Mouse (Mus musculus) stomach, embryonic 15.5 days (tissue): Measurements from ENCODE around the gene Tnfrsf22. TPM values are rescaled to one million over a fixed set of nuclear protein-coding genes. Genes with fewer than 3 reads are reported as not detected.

Experiments used
- ATAC-seq: fragments of 200-750 bp; cut with Nextera tagmentation; 2 replicates; pipeline ENCODE4 v1.8.0; 2017; ENCODE audit warnings: low read depth, moderate number of reproducible peaks, moderate TSS enrichment; ENCODE audit not compliant: insufficient read depth, low FRiP score
- H3K27ac ChIP-seq: fragments of 300-500 bp; sonication (generic); 2 replicates; pipeline ENCODE4 v1.5.1; 2015; ENCODE audit warnings: mild to moderate bottlenecking, inconsistent platforms
- H3K27me3 ChIP-seq: fragments of 300-500 bp; sonication (generic); replicated peaks from 2 replicates; pipeline ENCODE4 v1.6.1; 2015; ENCODE audit warnings: inconsistent platforms
- H3K36me3 ChIP-seq: fragments of 300-500 bp; sonication (generic); 2 replicates; pipeline ENCODE4 v1.6.1; 2015; ENCODE audit warnings: inconsistent platforms
- H3K4me1 ChIP-seq: fragments of 300-500 bp; sonication (generic); 2 replicates; pipeline ENCODE4 v1.6.1; 2015; ENCODE audit warnings: inconsistent platforms
- H3K4me2 ChIP-seq: fragments of 300-500 bp; sonication (generic); 2 replicates; pipeline ENCODE4 v1.6.1; 2015; ENCODE audit warnings: mild to moderate bottlenecking, inconsistent platforms
- H3K4me3 ChIP-seq: fragments of 300-500 bp; sonication (generic); replicated peaks from 2 replicates; pipeline ENCODE4 v1.5.1; 2015; ENCODE audit warnings: inconsistent platforms
- H3K9ac ChIP-seq: fragments of 300-500 bp; sonication (generic); 2 replicates; pipeline ENCODE4 v1.6.1; 2015; ENCODE audit warnings: inconsistent platforms
- H3K9me3 ChIP-seq: fragments of 300-500 bp; sonication (generic); 2 replicates; pipeline ENCODE4 v1.6.1; 2016; ENCODE audit warnings: inconsistent platforms
- WGBS: fragments of 180-500 bp; shearing (Covaris S2); methylation state at CpG from one replicate; pipeline ENCODE4 v1.1.7; 2015; 5-methylcytosine and 5-hydroxymethylcytosine counted together
- polyA plus RNA-seq: library from polyadenylated mRNA; unstranded; fragments of >200 nt; fragmentation: Nextera tagmentation; extraction: Ambion mirVana; gene quantifications from 2 replicates; pipeline ENCODE4 v1.2.1, GENCODE M21; 2015

The Tnfrsf22 gene
- polyA plus RNA-seq, 1 experiment from 2014 or later: 5.7 TPM

DNA sequence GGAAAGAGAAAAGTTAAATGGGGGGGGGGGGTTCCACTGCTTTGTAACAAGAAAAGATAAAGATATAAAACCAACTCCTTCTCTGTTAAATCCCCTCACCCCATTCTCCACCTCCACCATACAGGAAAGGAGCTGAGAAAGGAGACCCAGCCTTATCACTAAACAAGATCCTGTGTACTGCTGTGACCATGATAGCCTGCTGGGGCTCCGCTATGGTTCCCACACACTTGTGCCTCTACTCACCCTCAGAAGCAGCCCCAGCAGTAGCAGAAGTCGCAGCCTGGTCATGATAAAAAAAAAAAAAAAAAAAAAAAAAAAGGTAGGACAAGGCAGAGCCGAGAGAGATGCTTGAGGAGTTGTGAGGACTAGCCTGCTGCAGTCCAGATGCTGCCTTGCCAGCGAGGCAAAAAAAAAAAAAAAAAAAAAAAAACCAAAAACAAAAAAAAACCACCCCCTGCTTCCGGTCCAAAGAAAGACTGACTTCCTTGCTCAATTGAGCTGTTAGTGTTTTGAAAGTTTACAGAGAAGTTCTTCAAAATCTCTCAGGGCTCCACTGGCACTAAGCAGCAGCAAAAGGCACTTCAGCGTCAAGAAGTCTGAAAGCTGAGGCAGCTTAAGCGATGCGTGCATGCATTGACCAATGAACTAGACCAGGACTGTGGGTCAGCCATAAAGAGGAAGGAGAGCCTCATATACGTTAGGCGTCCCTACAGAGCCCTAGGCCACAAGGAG, 21.7 kb downstream of the Tnfrsf22 start:
- Histone ChIP-seq H3K4me2 (no peak overlapping the region), H3K36me3 (no peaks in the 10 kb centered on the region), H3K9me3 (no peaks in the 10 kb centered on the region), H3K9ac (no peak overlapping the region), H3K27ac (no peak overlapping the region), H3K27me3 (no peaks in the 10 kb centered on the region), H3K4me3 (no peak overlapping the region), H3K4me1 (no peaks in the 10 kb centered on the region)
- 58% methylated on average over 10 of the region's 10 CpGs for WGBS
- no peak for ATAC-seq

DNA sequence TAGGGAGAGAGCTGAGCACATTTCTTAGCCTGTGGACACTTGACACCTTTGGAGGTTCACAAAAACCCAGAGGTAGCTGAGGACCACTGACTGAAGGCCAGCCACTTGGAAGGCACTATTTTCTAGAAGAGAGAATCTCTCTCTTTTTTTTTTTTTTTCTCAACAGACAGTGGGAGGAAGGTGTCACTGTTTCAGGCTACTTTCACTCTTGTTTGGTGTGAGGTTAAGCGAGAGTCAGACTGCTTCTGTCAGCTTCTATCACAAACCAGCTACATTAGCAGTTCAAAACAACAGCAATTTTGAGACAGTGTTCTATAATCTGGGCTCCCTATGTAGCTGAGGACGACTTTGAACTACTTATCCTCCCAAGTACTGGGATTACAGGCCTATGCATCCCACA, 23.3 kb downstream of the Tnfrsf22 start:
- H3K4me3 ChIP-seq: no peak overlapping the region
- H3K9me3 ChIP-seq: no peaks in the 10 kb centered on the region
- no peak for ATAC-seq
- no peaks in the 10 kb centered on the region for H3K36me3 ChIP-seq
- WGBS: 56% methylated on average over 2 of the region's 2 CpGs
- H3K9ac ChIP-seq: no peak overlapping the region
- H3K4me1 ChIP-seq: no peaks in the 10 kb centered on the region
- H3K27ac ChIP-seq: no peak overlapping the region
- no peak overlapping the region for H3K4me2 ChIP-seq
- H3K27me3 ChIP-seq: no peaks in the 10 kb centered on the region

DNA sequence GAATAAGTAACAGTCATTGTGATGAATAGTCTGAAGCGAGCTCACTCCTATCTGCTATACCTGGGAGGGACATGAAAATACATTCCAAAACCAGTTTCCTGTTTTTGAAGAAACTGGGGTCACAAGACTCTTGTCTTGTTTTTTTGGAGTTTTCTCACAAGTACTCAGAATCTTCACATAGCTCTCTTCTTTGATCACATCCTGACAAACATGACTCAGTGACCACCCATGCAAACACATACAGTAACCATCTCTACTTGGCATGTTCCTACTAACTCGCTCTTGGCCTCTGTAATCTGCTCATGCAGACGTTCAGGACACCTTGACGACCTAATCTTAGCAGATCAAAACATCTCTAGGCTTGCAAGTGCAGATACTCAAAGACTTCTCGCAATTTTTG, 24.3 kb downstream of the Tnfrsf22 start:
- no peaks in the 10 kb centered on the region for H3K4me1 ChIP-seq
- no peaks in the 10 kb centered on the region for H3K9me3 ChIP-seq
- WGBS: 61% methylated on average over 5 of the region's 5 CpGs
- no peak overlapping the region for H3K4me3 ChIP-seq
- no peak overlapping the region for H3K27ac ChIP-seq
- H3K4me2 ChIP-seq: no peak overlapping the region
- H3K27me3 ChIP-seq: no peaks in the 10 kb centered on the region
- ATAC-seq: no peak
- H3K36me3 ChIP-seq: no peaks in the 10 kb centered on the region
- H3K9ac ChIP-seq: no peak overlapping the region

DNA sequence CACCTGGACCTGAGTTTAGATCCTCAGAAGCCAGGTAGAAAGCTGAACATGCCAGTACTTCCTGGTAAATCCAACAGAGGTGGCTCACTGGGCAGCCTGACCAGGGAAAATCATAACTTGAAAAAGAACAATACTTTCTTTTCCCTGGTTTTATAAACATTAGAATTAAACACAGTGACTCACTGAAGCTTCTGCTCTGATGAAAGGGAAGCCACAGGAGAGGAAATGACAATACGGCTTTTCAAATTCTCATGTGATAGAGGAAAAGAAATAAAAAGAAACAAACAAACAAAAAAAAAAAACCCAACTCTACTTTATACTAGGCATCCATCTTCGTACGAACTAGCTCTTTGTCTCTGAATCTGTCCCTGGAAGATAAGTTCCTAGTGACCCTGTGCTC, 24.9 kb downstream of the Tnfrsf22 start:
- no peak overlapping the region for H3K27ac ChIP-seq
- H3K9me3 ChIP-seq: no peaks in the 10 kb centered on the region
- H3K4me2 ChIP-seq: no peak overlapping the region
- H3K27me3 ChIP-seq: no peaks in the 10 kb centered on the region
- no peaks in the 10 kb centered on the region for H3K36me3 ChIP-seq
- 68% methylated on average over 3 of the region's 3 CpGs for WGBS
- ATAC-seq: no peak
- no peak overlapping the region for H3K4me3 ChIP-seq
- no peak overlapping the region for H3K9ac ChIP-seq
- H3K4me1 ChIP-seq: no peaks in the 10 kb centered on the region

DNA sequence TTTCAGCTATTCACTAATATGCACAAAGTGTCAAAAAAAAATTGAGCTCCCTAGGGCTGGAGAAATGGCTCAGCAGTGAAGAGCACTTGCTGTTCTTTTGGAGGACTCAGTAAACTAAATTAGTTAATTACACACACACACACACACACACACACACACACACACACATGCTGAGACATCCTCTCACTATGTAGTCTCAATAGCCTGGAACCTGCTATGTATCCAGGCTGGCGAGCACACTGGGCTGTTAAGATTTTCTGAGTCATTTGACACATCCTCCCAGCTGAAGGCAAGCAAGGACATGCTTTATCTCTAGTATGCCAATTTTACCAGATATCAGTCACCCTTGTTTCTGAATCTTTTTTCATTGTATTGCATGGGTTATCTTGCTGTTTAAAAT, 28.5 kb downstream of the Tnfrsf22 start:
- Histone ChIP-seq H3K4me1 (no peaks in the 10 kb centered on the region), H3K27ac (no peak overlapping the region), H3K4me2 (no peak overlapping the region), H3K4me3 (no peak overlapping the region), H3K36me3 (no peaks in the 10 kb centered on the region), H3K9me3 (no peaks in the 10 kb centered on the region), H3K9ac (no peak overlapping the region), H3K27me3 (no peaks in the 10 kb centered on the region)
- WGBS: 48% methylated on average over 1 of the region's 1 CpGs
- ATAC-seq: no peak

DNA sequence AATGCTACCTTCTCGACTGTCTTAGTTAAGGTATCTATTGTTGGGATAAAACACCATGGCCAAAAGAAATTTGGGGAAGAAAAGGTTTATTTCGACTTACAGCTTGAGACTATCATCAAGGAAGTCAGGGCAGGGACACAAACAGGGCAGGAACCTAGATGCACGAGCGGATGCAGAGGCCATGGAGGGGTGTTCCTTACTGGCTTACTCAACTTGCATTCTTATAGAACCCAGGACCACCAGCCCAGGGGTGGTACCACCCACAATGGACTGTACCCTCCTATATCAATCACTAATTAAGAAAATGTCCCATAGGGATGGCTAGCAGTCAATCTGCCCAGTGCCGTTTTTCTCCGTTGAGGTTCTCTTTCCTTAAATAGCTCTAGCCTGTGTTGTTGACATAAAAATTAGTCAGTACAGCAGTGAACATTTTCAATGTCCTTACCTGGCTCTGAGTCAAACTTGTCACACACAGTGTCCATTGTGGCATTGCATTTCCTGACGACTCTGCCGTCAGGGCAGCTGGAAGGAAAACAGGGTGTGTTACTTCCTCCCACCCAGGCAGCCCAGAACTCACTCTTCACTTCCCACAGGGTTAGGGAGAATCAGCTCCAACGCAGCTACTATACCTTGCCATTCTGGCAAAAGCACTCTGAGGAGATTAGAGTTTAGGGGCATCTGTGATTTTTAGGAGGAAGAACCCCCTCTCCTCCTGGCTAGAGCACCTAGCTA, 34.9 kb downstream of the Tnfrsf22 start:
- Histone ChIP-seq H3K27me3 (no peaks in the 10 kb centered on the region), H3K9me3 (no peaks in the 10 kb centered on the region), H3K27ac (peak overlapping the region; percentile 65), H3K4me1 (0 out of 2 replicates have a peak, but pooled peaks cover 11% of the 10 kb centered on the region), H3K9ac (no peak overlapping the region), H3K36me3 (no peaks in the 10 kb centered on the region), H3K4me3 (no peak overlapping the region), H3K4me2 (no peak overlapping the region)
- 49% methylated on average over 9 of the region's 9 CpGs for WGBS
- ATAC-seq: peak; percentile 56; the same call in 1 of the 2 replicates

DNA sequence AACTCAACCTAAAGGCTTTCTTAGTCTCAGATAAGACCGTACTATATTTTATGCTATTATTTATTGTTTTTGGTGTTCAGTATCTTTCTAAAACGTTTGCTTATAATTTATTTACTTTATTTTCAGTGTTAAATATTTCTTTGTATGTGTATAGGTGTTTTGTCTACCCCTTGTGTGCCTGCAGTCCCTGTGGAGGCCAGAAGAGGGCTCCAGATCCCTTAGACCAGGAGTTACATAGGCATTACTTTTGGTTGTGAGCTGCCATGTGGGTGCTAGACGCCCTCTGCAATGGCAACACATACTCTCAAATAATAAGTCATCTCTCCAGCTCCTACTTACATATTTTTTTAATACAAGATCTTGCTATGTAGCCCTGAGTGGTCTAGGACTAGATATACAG, 37.2 kb downstream of the Tnfrsf22 start:
- Histone ChIP-seq H3K4me1 (0 out of 2 replicates have a peak, but pooled peaks cover 11% of the 10 kb centered on the region), H3K27me3 (no peaks in the 10 kb centered on the region), H3K4me2 (no peak overlapping the region), H3K9me3 (no peaks in the 10 kb centered on the region), H3K27ac (no peak overlapping the region), H3K9ac (no peak overlapping the region), H3K36me3 (no peaks in the 10 kb centered on the region), H3K4me3 (no peak overlapping the region)
- WGBS: 59% methylated on average over 3 of the region's 3 CpGs
- ATAC-seq: no peak

DNA sequence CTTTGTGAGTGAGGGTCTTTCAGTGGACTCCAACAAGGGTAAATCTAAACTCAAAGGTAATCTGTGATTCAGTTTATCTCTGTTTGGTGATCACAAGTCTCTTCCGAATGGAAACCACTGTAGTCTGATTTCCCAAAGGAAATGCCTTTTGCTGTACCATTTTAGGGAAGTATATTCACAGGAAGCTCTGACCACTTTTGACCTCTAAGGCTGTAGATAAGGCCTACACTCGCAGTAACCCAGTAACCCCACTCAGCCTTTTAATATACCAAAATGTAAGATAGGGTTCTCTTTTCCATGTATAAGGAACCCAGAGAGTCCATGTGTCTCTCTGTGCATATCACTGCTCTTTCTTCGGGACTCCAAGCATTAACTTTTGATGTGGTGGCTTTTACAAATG, 44.1 kb downstream of the Tnfrsf22 start:
- no peaks in the 10 kb centered on the region for H3K4me1 ChIP-seq
- H3K27ac ChIP-seq: no peak overlapping the region
- no peaks in the 10 kb centered on the region for H3K27me3 ChIP-seq
- H3K9ac ChIP-seq: no peak overlapping the region
- H3K36me3 ChIP-seq: no peaks in the 10 kb centered on the region
- no peak for ATAC-seq
- no peak overlapping the region for H3K4me3 ChIP-seq
- no peak overlapping the region for H3K4me2 ChIP-seq
- no peaks in the 10 kb centered on the region for H3K9me3 ChIP-seq
- WGBS: 82% methylated on average over 3 of the region's 3 CpGs

DNA sequence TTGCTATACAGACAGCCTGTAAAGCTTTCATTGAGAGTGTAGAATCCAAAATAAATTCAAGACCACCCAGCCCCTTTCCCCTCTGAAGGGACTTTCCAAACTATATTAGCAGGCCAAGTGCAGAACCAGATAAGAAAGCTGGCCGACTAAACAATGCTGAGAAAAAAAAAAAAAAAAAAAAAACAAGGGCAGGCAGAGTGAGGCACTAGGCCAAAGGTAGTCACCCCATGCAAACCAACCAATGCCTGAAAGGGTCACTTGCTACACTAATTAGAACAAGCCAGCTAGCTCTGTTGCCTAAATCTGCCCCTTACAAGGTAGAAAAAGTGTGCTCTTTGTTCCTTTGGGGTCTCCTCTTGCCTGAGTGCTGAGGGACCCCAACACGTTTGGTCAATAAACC, 44.6 kb downstream of the Tnfrsf22 start:
- H3K4me2 ChIP-seq: no peak overlapping the region
- no peak for ATAC-seq
- H3K4me3 ChIP-seq: no peak overlapping the region
- H3K9ac ChIP-seq: no peak overlapping the region
- WGBS: 80% methylated on average over 2 of the region's 2 CpGs
- no peak overlapping the region for H3K27ac ChIP-seq
- no peaks in the 10 kb centered on the region for H3K36me3 ChIP-seq
- H3K4me1 ChIP-seq: no peaks in the 10 kb centered on the region
- no peaks in the 10 kb centered on the region for H3K27me3 ChIP-seq
- no peaks in the 10 kb centered on the region for H3K9me3 ChIP-seq

DNA sequence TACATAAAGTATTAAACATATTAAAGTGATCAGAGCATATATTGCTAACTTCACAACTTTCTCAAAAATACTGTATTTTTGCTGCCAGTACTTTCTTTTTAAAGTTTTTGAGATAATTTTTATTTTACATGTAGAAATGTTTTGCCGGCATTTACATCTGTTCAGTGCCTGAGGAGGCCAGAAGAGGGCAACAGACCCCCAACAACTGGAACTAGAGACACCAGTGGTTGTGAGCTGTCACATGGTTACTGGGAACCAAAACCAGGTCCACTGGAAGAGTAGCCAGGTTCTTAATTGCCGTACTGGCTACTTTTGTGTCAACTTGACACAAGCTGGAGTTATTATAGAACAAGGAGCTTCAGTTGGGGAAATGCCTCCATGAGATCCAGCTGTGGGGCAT, 47.8 kb downstream of the Tnfrsf22 start:
- Histone ChIP-seq H3K27ac (no peak overlapping the region), H3K4me2 (no peak overlapping the region), H3K9me3 (no peaks in the 10 kb centered on the region), H3K9ac (no peak overlapping the region), H3K4me3 (no peak overlapping the region), H3K27me3 (no peaks in the 10 kb centered on the region), H3K4me1 (peaks cover 14% of the 10 kb centered on the region), H3K36me3 (no peaks in the 10 kb centered on the region)
- ATAC-seq: no peak
- whole genome bisulfite sequencing: 79% methylated on average over 2 of the region's 2 CpGs

DNA sequence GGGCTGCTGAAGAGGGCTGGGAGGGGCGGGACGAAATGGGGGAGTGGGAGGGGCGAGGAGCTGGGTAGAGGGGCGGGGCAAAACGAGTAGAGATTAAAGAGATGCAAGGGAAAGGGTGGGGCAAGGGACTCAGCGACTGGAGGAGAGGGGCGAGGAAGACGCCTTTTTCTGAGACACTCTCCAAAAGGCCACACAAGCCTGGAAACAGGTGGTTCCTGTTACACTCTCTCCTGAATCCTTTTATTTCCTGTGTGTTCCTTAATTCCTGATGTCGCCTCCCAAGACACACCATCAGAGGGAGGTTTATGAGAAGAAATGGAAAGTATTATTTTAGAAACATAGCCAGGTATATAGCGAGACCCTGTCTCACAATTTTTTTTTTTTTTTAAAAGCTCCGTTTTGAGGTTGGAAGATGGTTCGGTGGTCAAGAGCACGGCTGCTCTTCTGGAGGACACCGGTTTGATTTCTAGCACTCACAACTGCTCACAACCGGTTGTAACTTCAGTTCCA, 49.2 kb downstream of the Tnfrsf22 start:
- Histone ChIP-seq H3K36me3 (no peaks in the 10 kb centered on the region), H3K9ac (peak overlapping the region; percentile 41), H3K9me3 (no peaks in the 10 kb centered on the region), H3K4me2 (peak overlapping the region; percentile 88), H3K27ac (peak overlapping the region; percentile 54; the same call in 1 of the 2 replicates), H3K4me3 (peak overlapping the region; percentile 96), H3K27me3 (no peaks in the 10 kb centered on the region), H3K4me1 (peaks cover 14% of the 10 kb centered on the region)
- ATAC-seq: no peak
- WGBS: 6% methylated on average over 15 of the region's 15 CpGs
